Mouse (Mus musculus): ENCODE data around the gene Ralgps1.

GRCm38 (mm10) chr2:33279758-33280157 is 91.5 kb downstream of the Ralgps1 start:
- TF ChIP-seq CTCF (IDR thresholded peaks at IDR 0.05; ENCODE audit: extremely low read depth, insufficient read depth, low read length) (no peak), POLR2A (IDR thresholded peaks at IDR 0.05; ENCODE audit: extremely low read depth, insufficient read depth, low read length) (no peak)
